Mouse (Mus musculus) heart, postnatal 4 days (tissue): ENCODE results near the gene Atg5. TPM values are rescaled to one million over a fixed set of nuclear protein-coding genes. Genes with fewer than 3 reads are reported as not detected.

Source experiments
- DNase-seq: peaks from one replicate; pipeline ENCODE4 v3.0.0; 2021
- microRNA-seq, 2 experiments: library from miRNA; unstranded; fragments of <30 nt; microRNA quantifications; one replicate each; pipeline ENCODE4 v1.2.0; 2021 to 2022
- total RNA-seq, 2 experiments: library from RNA; stranded (reverse); gene quantifications; 2 replicates each; pipeline ENCODE4 v1.2.3; 2021

Gene Atg5
- total RNA-seq, 2 experiments from 2014 or later = 15.6 to 15.7 TPM

DNA sequence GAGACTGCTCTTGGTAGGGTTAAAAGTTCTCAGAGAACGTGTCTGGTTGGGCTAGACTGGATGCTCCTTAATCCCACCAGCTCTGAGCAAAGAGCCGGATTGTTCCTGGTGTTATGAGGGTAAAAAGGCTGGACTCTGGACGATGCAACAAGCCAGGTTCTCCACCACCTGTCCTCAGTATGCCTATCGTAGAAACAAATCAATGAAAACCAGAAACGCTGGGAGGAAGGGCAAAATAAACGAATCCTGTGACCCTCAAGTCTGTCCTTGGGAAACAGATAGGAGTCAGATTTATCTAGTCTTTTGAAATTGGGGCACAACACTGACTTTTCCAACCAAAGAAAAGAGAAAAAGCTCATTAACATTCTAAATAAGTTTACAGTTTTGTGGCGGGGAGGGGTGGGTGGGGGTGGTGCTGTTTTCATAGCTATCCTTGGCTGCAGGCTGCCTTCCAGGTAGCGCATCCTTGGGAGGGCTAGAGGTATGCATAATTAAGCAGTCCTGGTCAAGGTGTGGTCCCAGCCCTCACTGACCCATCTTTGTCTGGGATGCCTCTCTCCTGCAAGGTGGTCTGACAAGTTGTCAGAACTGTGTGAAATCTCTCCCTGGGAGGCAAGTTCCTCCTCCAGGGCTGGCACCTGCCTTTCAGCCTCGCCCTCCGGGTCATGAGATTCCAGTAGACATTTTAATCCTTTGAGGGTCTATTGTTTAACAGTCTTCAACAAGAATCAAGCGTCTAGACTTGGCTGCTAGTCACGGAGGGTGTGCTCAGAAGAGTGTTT, 123.5 kb downstream of the Atg5 start:
- DNase-seq = no peak

DNA sequence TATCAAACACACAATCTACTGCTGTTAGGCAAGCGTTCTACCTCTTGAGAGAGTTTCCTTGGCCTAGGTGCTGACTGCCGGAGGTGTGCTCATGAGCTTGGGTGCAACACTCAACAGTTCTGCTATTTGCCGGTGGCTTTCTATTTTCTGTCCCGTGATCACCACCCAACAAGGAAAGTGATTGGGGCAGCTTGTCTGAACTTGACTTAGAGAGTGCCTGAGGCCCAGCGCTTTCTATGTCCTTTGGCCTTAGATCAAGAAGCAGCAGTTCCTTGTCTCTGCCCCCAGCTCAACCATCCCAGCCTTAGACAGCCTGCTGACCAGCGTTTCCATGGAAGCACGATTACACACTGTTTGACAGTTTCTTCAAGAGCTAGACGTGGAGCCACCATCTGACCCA, 124.7 kb downstream of the Atg5 start:
- DNase-seq = no peak

DNA sequence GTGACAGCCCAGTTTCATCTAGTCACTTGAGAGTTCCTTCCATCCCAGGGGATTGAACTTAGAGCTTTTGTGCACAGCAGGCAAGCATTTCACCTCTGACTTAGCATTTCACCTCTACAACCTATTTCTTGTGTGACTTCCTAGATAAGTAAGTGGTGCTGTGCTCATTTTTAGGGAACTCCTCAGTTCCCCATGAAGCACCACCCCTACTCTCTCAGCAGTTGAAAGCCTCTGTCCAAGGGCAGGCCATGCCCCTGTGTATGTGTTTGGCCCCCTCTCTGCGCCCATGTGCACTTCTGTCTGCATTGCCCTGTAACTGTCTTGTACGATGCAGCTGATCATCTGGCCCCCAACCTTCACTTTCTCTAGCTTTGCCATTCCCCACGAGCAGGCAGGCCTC, 132.0 kb downstream of the Atg5 start:
- DNase-seq = no peak

DNA sequence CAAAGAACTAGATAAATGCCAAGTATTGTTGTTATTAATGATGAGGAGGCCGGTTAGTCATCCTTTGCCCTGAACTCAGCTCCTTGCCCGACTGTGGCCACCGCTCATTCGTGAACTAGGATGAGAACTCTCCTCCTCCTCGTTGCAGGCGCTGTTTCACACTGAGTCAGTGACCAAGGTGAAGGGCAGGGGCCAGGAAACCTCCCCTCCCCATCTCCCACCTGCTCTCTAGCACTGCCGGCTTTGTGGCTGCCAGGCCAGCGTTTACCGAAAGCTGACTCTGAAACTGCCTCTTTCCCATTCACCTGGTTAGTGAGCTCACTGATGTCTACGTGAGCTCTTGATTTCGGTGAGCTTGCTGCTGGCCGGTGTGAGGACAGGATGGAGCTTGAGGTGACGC, 132.4 kb downstream of the Atg5 start:
- no peak for DNase-seq

DNA sequence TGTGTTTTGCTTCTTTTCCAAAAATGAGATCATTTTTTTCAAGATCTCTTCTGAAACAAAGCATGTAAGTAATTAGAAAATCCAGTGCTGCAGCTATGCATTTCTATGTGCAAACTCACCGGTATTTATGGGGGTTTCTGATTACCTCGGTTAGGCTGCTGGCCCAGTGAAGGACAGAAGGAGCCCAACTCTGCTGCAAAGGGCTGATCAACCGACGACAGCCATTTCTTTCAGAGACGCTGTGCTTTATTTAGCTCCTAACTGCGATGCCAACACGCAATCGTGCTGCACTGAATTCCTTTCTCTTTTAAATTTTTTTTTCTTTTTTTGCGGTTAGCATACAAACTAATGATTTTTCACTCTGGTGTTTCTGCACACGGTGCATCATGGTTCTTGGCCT, 133.4 kb downstream of the Atg5 start:
- no peak for DNase-seq

DNA sequence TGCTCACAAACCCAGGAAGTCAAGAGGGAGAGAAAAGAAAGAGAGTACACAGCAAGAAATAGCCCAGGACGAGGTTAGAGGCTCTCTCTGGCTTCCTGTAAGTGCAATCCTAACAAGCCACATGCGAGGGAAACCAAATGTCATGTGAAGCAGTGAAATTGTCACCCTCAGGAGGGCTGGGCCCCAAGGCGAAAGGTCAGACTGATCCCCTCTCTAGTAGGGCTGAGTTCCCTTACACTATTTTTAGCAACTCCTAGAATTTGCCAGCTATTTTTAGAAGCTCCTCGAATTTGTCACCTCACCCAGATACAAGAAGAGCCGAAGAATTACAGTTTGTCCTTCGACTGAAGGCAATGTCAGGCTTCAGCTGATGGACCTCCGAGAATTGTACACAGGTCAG, 135.3 kb downstream of the Atg5 start:
- no peak for DNase-seq

DNA sequence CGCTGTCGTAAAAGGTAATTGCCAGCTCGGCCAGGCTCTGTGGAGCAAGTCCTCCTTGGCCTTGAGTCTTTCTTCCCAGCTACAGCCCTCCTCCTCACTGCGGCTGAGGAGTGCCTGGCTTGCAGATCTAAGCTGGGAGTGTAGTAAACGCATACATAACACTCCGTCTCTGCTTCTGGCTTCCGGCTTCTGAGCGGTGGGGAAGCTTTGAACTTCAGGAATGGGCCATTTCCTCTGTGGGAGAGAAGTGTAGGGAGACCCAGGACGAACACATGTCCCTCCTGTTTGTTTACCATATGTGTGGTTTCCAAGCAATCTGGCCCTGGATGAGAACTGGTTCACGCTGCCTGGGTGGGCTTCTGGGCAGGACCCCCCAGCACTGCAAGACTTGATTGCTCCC, 140.9 kb downstream of the Atg5 start:
- DNase-seq = no peak

DNA sequence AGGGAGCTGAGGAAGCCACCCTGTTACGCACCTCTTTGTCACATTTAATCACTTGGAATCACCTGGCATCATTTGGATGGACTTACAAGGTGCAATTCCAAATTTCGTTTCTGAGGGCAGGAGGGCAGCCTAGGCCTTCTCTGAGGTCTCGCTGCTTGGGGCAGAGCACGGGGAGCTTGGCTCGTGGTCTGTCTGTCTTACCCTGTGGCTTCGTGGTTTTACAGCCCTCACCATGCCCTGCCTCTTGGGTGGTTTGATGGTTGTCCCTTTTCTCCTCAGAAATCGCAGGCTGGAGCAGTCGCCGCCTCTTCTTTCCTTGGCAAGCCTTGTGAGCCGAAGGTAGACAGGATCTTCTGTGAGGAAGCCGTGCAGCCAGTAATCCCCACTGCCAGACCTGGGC, 141.8 kb downstream of the Atg5 start:
- no peak for DNase-seq

Small RNA genes lying within 50 kb of the gene (microRNA-seq; reads per million reads assigned to microRNA genes)
- 0.35 to 0.61 reads per million in 2 experiments for gene Mir1929

Other genes starting within 250 kb of the Atg5 start
- gene Crybg1, start 119.5 kb upstream of the Atg5 start, total RNA-seq = 1 to 10 TPM in 1 of 2 experiments, under 1 TPM in 1; 0.95 to 1.0 TPM